Mouse (Mus musculus) right cerebral cortex, postnatal 14 days (tissue): ENCODE data around the gene Znrf4.

ENCODE experiments used
- DNase-seq: peaks from one replicate; pipeline ENCODE4 v3.0.0; 2022

Znrf4 gene

GRCm38 (mm10) chr17:56485926-56486325 lies 26.3 kb downstream of the Znrf4 start:
- DNase-seq = no peak

DNA sequence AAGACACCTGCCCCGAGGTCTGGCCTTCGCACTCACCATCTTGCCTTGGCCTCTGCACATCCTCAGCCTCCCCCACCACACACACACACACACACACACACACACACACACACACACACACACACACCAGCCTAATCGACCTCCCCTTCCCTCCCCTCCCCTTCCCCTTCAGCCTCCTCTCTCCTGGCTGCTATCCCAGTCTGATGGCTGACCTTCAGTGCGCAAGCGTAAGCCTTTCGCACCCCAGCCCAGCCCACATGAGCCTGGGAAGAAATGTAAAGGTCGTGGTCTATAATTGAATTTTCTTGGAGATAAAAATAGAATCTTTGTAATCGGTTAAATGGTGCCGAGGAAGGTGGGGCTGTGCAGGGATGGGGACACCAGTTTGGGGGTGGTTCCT lies 27.1 kb downstream of the Znrf4 start:
- no peak for DNase-seq

DNA sequence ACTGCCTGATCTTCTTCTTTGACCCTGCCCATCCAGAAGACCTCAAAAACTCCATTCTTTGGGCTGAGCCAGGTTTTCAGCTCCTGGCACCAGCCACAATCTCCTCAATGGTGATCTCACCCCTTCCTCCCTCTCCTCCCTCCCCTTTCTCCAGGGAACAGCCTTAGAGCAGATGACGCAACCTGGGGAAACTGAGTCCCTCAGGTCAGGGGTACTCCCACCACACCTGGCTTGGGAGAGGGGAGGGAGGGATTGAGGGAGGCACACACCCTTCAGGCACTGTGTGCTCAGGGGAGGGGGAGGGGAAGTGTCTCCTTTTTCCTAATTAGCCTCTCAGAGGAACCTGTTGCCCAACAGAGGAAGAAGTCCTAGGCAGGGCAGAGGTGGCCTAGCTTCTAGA lies 29.6 kb downstream of the Znrf4 start:
- DNase-seq = no peak

DNA sequence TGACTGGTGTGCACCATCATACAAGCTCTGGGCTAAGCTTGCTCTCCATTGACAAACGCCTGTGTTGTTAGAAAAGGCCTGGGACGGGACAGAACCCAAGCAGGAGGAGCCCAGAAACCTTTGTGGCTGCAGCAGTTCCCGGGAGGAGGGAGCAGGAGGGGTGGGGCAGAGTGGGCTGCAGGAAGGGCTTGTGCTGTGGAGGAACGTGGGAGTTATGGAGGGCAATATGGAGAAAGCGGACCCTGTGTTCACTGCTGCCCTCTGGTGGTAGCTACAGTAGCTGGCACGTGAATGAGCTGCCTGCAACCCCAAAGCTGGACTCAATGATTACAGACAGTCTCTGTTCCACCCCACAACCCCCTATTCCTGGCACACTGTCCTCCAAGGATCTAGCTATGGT lies 32.9 kb downstream of the Znrf4 start:
- peak; percentile 65 for DNase-seq

GRCm38 (mm10) chr17:56478191-56478611 lies 34.0 kb downstream of the Znrf4 start:
- DNase-seq = no peak

DNA sequence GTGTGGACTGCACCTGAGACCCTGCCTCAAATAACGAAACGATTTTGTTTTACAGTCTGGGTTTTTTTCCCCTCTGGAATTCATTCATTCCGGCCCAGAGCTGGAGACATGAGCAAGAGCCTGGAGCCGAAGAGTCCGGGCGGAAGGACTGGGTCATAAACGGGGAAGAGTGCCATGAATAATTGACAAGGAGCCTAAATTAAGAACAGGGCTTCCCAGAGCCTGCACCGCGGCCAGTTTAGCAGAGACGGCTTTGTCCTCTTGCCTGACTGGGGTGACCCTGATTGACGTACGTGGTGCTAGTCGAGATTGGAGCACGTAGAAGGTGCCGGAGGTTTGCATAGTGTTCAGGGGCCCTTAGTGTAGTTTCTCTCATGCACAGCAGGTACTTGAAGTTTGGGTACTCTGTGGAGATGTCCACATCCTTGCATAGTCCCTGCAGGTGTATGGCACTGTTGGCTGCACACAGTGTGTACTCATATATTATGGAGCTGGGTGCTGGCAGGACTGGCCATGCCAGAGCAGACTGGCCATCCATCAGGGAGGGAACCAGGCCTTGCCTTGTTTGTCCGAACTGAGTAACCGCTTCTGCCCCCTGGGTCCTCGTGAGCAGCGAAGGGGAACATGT lies 34.9 kb downstream of the Znrf4 start:
- no peak for DNase-seq

DNA sequence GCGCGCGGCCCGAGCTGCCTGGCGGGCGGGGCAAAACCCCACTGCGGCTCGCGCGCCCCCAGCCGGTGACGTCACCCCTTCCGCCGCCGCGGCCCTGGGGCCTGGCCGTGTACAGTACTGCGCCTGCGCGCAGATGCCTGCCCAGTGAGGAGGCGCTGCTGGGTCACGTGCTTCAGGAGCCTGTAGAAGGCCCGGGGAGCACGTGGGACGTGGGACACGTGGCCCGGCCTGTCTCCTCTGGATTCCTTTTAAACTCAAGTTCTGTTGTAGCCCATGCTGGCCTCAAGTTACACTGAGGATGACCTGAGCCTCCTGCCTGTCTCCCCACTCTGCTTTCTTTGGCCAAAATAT lies 35.9 kb downstream of the Znrf4 start, which contains the start of gene Ptprs:
Ptprs (minus strand) TSS at position 82 of the 351 bp plus-strand sequence.
- DNase-seq = peak; percentile 99

DNA sequence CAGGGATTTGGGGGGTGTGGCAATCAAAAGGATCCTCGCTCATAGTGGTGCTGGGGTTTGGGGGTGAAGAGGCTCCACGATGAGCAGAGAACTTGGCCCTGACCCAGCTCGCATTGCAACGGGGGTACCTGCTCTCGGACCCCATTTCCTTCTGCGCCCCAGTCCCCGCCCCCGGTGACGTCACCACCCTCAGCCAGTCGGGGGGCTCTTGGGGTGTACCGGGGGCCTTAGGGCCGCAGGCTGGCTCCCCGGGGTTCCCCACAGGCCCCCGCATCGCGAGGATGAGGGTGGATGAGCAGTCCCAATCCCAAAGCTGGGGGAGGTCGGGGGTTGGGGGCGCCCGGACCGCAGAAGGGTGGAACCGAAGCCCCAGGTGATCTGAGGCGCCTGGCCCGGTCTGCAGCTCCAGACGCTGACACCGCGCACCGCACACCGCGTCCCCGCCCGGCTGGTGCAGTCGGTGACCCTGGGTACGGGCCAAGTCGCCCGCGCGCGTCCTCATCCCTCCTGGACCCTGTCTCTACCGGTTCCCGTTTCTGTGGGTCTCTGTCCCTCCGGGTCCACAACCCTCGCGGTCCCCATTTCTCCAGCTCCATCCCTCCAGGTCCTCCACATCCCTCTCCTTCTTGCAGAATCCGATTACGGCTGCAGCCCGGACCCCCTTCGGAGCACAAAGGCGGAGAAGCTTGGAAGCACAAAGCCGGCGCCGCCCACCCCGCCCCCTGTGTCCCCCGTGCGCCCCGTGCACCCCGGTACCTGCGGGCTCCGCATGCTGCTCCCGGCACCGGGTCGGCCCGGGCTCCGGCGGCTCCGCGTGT lies 36.4 kb downstream of the Znrf4 start:
- DNase-seq = peak; percentile 78

- peak; percentile 66 for DNase-seq
Measured at GRCm38 (mm10) chr17:56474831-56475581, 37.2 kb downstream of the Znrf4 start.

DNA sequence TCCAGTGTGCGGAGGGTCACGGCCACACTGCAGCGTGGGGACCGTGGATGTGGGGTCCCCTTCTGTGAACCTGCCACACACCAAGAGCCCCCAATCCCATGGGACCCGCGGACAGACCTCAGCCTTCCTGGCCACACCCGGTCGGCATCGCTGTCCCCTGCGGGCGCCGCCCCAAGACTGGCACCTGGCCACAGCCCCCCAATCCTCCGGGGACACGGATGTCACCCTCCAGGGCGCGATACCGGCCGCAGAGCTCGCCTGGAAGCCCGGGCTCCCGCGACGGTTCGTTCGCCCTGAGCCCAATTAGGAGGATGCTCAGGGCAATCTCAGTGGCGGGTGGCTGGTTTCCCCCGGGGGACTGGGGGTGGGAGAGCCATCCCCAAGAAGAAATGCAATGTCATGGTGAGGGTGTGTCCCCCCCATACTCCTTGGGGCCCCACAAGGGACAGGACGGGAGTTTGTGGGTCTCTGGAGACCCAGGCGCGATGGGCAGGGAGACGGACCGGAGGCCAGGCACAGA lies 37.9 kb downstream of the Znrf4 start:
- peak; percentile 29 for DNase-seq

DNA sequence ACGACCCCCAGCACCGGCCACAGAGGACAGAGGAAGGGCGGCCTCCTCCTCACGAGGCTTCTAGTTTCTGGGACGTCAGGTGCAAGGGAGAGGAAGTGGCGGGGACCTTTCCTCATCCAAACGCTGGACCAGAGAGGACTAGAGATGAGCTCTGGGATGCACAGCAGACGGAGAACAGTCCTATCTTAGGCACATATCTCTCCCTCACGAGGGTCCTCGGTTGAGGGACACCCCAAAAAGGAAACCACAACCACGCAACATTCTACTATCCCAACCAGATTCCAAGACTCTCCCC lies 38.7 kb downstream of the Znrf4 start:
- no peak for DNase-seq

DNA sequence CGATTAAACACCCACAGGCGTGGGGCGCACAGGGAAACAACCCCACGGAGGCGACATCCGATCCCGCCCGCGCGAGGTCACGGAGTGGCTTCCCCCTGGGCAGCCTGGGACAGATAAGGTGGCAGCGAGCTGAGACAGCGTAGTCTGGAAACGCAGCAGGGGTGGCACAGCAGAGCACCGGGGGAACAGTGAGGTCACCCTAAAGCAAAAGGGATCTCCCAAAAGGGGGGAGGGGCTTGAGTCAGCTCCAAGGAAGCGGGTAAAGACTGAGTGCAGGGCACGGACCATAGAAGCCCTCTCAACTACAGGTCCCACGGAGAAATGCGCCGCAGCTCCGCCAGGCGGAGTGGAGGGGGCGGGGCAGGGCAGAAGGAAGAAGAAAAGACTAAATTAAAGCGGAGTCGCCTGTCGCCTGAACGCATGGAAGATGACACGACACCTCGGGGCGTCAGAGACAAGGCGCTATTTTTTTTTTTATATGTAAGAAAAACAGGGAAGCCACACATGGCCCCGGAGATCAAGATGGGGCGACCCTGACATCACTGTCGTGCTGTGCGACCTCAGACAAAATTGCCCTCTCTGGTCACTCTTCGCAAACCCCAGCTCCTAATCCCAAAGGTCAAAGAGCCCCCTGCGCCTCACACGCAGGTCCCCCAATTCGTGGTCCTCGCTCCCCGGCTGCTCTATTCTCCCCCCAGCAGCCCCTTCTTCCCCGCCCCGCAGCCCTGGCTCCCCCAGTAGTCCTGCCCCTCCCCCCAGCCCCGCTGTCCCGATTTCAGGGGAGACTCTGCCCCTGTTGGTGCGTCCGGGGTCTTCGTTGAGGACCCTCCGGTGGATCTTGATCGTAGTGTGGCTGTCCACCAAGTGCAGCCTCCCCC lies 39.3 kb downstream of the Znrf4 start:
- DNase-seq = peak; percentile 69

DNA sequence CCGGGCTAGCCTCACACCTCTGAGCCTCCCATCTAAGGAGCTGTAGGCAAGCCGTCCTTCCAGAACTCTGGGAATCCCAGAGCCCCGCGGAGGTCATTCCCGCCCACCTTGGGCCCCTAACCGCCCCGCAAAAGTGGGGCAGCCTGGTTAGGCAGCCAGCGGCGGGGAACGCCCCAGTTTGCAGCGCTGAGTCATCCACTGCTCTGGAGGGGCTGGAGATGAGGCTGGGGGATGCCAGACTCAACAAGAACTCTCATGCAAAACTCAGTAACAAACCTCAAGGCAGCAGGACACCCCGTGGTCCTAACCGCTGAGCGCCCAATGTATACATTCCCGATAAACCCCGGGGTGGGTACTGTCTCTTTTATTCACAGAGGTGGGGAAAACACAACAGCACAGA lies 40.1 kb downstream of the Znrf4 start:
- no peak for DNase-seq

DNA sequence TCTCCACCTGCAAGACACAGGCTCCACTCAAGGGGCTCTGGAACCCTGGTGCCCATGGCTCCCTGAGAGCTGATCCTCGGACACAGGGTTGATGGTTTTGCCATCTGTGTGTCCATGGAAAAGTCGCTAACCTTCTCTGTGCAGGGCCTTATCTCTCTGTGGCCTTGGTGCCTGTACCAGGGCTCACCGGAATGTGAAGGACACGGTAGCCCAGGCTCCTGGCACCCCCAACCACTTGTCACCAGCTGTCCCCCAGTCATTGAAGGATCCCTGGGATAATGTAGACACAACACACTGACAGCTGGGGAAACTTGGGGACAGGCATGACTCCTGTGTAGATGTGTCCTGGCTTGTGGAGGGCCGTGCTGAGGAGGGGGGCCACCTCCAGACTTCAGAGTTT lies 41.1 kb downstream of the Znrf4 start:
- no peak for DNase-seq

- no peak for DNase-seq
Measured at GRCm38 (mm10) chr17:56470571-56470970, 41.7 kb downstream of the Znrf4 start.

- DNase-seq = no peak
Measured at GRCm38 (mm10) chr17:56470001-56470436, 42.2 kb downstream of the Znrf4 start.

DNA sequence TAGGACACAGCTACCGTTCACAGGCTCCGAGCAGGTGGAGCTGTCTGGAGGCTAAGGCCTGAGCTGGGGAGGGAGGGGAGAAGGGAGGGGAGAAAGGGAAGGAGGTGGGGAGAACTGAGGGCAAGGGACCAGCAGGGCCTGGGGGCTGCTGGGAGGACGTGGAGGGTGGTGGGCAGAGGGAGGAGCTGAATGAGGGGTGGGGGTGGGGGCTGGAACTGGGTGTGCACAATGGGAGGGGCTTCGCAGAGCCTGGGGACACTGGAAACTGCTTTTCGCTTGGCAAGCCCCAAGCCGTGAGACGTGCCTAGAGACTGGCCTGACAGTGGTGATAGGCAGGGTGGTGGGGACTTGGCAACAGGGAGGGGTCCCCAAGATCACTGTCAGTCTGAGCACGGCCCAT lies 43.0 kb downstream of the Znrf4 start:
- DNase-seq = no peak

DNA sequence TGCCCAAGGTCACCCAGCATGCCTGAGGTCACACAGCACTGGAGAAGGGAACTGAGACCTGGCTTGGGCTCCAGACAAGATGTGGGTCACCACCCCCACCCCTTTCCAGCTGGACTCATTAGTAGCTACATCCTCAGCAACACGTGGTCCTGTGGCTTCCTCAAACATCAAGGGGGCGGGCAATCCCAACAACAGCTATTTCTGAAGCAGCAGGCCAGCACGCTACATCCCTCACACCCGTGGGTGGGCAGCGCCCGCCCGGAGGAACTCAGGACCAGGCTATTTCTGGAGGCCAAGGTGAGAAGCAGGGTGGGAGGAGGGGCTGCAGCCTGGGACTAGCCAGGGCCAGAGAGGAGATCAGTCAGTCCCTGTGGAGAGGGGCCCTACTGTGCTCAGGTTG lies 43.4 kb downstream of the Znrf4 start:
- DNase-seq = peak; percentile 52

DNA sequence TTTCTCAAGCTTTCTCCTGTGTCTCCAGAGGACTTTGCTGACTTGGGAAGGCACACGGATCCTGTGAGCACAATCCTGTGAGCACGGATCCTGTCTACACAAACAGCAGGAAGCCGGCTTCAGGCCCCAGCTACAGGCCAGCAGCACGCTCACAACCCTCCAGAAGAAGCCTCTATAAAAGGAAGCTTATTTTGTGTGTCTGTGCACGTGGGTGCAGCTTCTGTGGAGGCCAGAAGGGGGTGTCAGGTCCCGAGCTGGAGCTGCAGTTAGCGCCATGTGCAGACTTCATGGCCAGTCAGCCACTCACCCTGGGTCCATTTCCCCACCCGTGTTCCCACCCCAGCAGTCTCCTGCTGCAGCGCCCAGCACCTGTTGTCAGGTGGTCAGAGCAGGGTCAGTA lies 43.9 kb downstream of the Znrf4 start:
- no peak for DNase-seq

DNA sequence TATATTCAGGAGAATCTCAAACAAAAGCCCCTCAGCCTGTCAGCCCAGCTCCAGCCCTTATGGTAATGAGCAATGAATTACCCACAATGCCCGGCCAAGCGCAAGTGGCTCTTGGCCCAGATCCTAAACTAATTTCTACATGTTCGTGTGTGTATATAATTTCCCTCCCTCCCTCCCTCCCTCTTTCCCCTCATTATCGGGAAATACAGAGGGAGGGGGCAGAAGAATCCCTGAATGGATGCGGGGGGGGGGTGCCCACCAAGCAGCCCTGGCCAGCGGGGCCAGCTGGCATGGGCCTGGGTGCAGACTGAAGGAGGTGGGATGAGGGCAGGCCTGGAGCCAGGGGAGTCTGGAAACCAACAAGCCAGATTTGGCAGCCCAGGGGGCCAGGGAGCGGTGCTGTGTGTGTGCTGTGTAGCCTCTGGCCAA lies 44.8 kb downstream of the Znrf4 start:
- DNase-seq = peak; percentile 60

DNA sequence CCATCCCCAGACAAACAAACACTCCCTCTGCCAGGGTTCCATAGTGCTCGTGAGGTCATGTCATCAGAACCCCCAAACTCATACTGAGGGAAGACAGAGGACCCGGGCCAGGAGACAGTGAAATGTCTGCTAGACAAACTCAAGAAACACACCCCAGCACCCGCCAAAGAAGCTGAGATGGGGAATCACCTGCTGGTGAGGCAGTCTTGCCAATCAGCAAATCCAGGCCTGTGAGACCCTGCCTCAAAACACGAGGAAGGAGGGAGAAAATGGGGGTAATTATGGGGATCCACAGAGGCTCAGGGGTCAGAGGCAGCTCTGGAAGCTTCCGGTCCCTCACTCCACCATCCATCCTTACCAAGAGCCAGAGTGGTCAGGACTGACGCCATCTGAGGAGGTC lies 45.5 kb downstream of the Znrf4 start:
- DNase-seq = no peak

GRCm38 (mm10) chr17:56464817-56465216 lies 47.4 kb downstream of the Znrf4 start:
- DNase-seq = no peak

DNA sequence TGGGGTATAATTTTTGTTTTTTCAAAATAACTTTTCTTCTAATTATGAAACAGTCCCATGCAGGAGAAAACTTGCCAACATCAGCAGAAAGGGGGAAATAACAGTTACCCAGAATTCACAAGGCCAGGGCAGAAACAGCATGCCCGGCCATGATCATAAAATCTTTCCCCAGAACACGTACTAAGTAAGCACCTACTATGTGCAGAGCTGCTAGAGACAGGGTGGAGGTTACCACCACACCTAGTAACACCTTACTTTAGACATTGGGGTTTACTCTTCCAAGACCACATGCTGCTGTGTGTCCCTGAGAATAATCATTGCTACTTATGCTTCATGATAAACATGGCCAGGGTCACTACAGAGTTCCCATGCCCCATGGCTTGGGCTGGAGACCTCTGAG lies 47.9 kb downstream of the Znrf4 start:
- DNase-seq = no peak
